Mouse (Mus musculus) liver, postnatal 0 days (tissue): Measurements from ENCODE around the gene Keap1.

Experiments
- CTCF ChIP-seq: sonication (generic); IDR thresholded peaks from 2 replicates; pipeline ENCODE4 v1.5.1; 2016; ENCODE audit warnings: antibody characterized with exemption, low read depth
- EP300 ChIP-seq: IDR thresholded peaks from 2 replicates; pipeline ENCODE4 v1.6.1; 2016; ENCODE audit warnings: antibody characterized with exemption, low read depth, mild to moderate bottlenecking

DNA sequence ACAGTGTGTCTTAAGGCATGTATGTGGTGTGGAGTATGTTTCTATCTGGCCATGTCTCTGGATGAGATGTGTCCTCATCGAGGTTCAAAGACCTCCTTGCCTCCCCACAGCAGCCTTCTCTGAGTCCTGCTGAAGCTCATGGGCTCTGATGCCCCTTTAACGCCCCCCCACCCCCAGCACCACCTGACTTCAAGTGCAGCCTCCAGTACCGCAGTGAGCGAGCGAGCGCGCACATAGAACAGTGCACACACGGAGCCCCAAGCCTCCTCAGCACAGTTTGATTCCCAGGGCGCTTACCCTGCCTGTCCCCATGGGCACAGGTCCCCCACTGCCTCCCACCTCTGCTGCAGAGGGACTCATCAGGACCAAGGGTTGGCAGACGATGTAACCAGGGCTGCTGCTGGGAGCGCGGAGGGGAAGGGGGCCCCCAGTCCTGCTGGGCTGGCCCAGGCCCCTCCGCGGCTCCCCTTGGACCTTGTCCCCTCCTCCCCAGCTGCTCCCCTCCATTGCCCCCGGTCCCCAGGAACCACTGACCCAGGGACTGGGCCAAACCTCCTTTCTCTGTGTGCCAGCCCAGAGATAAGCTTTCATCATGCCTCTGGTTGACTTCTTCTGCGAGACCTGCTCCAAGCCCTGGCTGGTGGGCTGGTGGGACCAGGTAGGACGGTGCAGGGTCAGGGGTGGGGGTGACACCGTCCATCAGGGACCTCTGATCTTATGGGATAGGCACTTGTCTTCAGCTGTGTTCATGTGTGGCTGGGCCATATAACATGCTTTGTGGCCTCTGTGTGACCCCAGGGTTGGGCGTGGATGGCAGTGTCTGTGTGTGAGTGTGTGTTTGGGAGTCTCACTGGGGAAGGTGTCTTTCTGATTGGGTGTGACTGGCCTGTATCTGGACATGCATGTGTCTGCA lies 42.4 kb downstream of the Keap1 start:
- TF ChIP-seq CTCF (no peak), EP300 (no peak)
